Mouse (Mus musculus) C2C12 (cell line): ENCODE measurements around the gene Nkiras1. TPM values are rescaled to one million over a fixed set of nuclear protein-coding genes. Genes with fewer than 3 reads are reported as not detected.
"Not testable (repeated sequence)": the region's sequence is repeated elsewhere in the genome, so short reads cannot be mapped to it uniquely, and the experiment has no call there.

Experiments
- H3K27me3 ChIP-seq: one replicate; pipeline ENCODE4 v1.6.1; 2011; ENCODE audit not compliant: control insufficient read depth, insufficient read depth, insufficient read length
- H3K36me3 ChIP-seq: one replicate; pipeline ENCODE4 v1.6.1; 2011; ENCODE audit not compliant: control insufficient read depth, insufficient read depth
- H3K4me3 ChIP-seq: one replicate; pipeline ENCODE4 v1.5.1; 2011; ENCODE audit warnings: mild to moderate bottlenecking, control low read depth; ENCODE audit not compliant: poor library complexity, insufficient read depth, severe bottlenecking
- H3K79me2 ChIP-seq: one replicate; pipeline ENCODE4 v1.6.1; 2011; ENCODE audit not compliant: control insufficient read depth, insufficient read depth
- H3K79me3 ChIP-seq: one replicate; pipeline ENCODE4 v1.6.1; 2011; ENCODE audit warnings: low read depth, control low read depth
- H3ac ChIP-seq: one replicate; pipeline ENCODE3; 2011; ENCODE audit warnings: low read depth; ENCODE audit not compliant: control insufficient read depth, insufficient read length
- CEBPB ChIP-seq: IDR thresholded peaks from one replicate; pipeline ENCODE4 v1.6.1; 2011; ENCODE audit warnings: low read depth, mild to moderate bottlenecking, control low read depth, moderate library complexity
- CTCF ChIP-seq: IDR thresholded peaks from one replicate; pipeline ENCODE4 v1.5.1; 2011; ENCODE audit not compliant: control insufficient read depth, insufficient read depth, insufficient read length
- FOSL1 ChIP-seq: IDR thresholded peaks from one replicate; pipeline ENCODE4 v1.8.0; 2011; ENCODE audit warnings: mild to moderate bottlenecking, low read length; ENCODE audit not compliant: poor library complexity, insufficient read depth, severe bottlenecking
- MAX ChIP-seq: IDR thresholded peaks from one replicate; pipeline ENCODE4 v1.6.1; 2011; ENCODE audit warnings: mild to moderate bottlenecking, control low read depth
- MYOD1 ChIP-seq: IDR thresholded peaks from one replicate; pipeline ENCODE4 v1.6.1; 2011; ENCODE audit warnings: low read depth; ENCODE audit not compliant: control insufficient read depth, insufficient read length
- MYOG ChIP-seq: IDR thresholded peaks from one replicate; pipeline ENCODE4 v1.6.1; 2011; ENCODE audit not compliant: control insufficient read depth, insufficient read length; ENCODE audit errors: extremely low read depth
- USF1 ChIP-seq: IDR thresholded peaks from one replicate; pipeline ENCODE4 v1.6.1; 2011; ENCODE audit warnings: low read depth, mild to moderate bottlenecking, control low read depth, moderate library complexity
- long read RNA-seq, 2 experiments: library from polyadenylated mRNA; unstranded; transcript quantifications; one replicate each; pipeline ENCODE4 v2.0.0; 2019 to 2020
- polyA plus RNA-seq: library from polyadenylated mRNA; unstranded; fragments of >200 nt; fragmentation: generic; extraction: Trizol; gene quantifications from one replicate; pipeline ENCODE4 v1.2.1, GENCODE M21; 2012; ENCODE audit warnings: missing spikeins

The Nkiras1 gene
- polyA plus RNA-seq, result 5.0 TPM
- long read RNA-seq, experiment 1, full-length matches to known transcripts, result 10 of 12 reads
- long read RNA-seq, experiment 1, partial matches to known transcripts, result 2 of 12 reads
- long read RNA-seq, experiment 1, other reads (novel, unspliced or antisense), result 0 of 12 reads
- long read RNA-seq, experiment 2, full-length matches to known transcripts, result 5 of 5 reads
- long read RNA-seq, experiment 2, partial matches to known transcripts, result 0 of 5 reads
- long read RNA-seq, experiment 2, other reads (novel, unspliced or antisense), result 0 of 5 reads

DNA sequence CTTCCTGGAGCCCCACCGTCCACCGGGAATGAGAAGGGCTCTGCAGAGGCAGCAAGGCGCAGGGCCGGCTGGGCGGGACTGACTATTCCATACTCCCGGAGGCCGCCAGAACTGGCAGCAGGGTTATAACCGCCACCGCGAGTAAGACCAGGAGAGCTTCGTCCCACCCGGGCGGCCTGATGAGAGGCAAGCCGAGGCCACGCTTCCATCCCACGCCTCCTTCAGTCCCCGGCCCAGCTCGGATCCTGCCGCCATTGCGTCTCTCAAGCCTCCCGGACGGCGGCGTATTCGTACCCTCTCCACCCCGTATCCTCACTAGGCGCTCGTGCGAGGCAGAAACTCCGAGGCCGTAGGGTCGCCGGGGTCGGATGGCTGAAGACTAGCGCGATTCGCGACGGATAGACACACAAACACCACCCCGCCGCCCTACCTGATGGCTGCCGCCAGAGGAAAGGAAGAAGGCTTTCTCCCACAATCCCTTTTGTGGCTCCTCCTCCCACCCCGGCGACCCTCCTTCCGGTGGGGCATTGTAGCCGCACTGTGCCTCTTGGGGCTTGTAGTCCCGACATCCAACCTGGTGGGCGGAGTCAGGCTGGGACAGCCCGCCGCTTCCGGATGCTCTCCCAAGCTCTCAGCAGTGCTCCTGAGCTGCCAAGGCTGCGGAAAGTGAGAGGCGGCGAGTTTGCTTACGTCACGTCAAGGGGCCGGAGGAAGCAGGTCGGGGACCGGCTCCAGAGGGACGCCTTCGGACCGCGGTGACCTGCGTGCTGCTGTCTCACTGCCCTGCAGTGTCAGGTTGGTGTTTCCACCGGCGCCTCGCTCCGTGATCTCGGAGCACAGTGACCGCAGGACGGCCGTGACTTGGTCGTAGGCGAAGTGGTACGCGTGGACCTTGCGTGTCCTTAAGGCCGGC, at the start of gene Nkiras1, which contains the start of gene Rpl15:
Gene Nkiras1 (plus strand): TSS at position 608 of the 913 bp plus-strand sequence.
Gene Rpl15 (minus strand): TSS at position 863 of the 913 bp plus-strand sequence.
- Histone ChIP-seq H3K36me3 (peaks cover 39% of the 10 kb centered on the region), H3K4me3 (peak within 1 kb of the TSS; percentile 93), H3K27me3 (no peaks in the 10 kb centered on the region), H3ac (peak within 1 kb of the TSS; percentile 100), H3K79me2 (peaks cover 51% of the 10 kb centered on the region), H3K79me3 (peaks cover 31% of the 10 kb centered on the region)
- TF ChIP-seq MYOD1 (no peak), USF1 (no peak), MAX (peak; percentile 65)

DNA sequence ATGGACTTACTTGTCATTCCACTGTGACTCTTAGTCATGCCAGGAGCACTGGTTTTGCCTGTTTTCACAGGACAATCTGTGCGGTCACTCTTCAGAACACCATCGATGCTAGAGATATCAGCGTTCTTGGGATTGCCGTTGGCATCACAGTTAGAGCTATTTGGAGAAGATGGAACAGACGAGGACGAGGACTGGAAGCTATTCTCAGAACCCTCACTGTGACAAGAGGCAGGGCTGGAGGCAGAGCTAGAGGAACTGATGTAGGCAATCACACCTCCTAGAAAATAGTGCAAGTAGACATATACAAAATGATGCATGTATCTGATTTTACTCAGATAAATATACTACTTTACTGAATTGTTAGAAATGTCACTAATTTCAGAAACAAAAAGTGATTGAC, 49.0 kb upstream of the Nkiras1 start:
- Histone ChIP-seq H3K36me3 (peaks cover 6% of the 10 kb centered on the region), H3K4me3 (no peak overlapping the region)

GRCm38 (mm10) chr14:18225431-18225830, 45.5 kb upstream of the Nkiras1 start:
- not testable (repeated sequence) for H3K36me3 ChIP-seq, H3K4me3 ChIP-seq, H3K27me3 ChIP-seq, H3ac ChIP-seq
- H3K79me3 ChIP-seq, result peaks cover 15% of the 10 kb centered on the region
- peaks cover 39% of the 10 kb centered on the region for H3K79me2 ChIP-seq

More for the DNA sequence above, 49.0 kb upstream of the Nkiras1 start:
- H3K27me3 ChIP-seq, result no peaks in the 10 kb centered on the region
- peaks cover 46% of the 10 kb centered on the region for H3K79me2 ChIP-seq
- H3ac ChIP-seq, result no peak overlapping the region
- peaks cover 12% of the 10 kb centered on the region for H3K79me3 ChIP-seq
- no peak for TF ChIP-seq CEBPB
- no peak for TF ChIP-seq MAX
- TF ChIP-seq MYOD1, result no peak
- TF ChIP-seq USF1, result no peak
- TF ChIP-seq FOSL1, result no peak

- H3K27me3 ChIP-seq, H3ac ChIP-seq, H3K36me3 ChIP-seq, H3K4me3 ChIP-seq: not testable (repeated sequence)
- peaks cover 15% of the 10 kb centered on the region for H3K79me3 ChIP-seq
- H3K79me2 ChIP-seq, result peaks cover 44% of the 10 kb centered on the region
Measured at GRCm38 (mm10) chr14:18226181-18226580, 44.8 kb upstream of the Nkiras1 start.

DNA sequence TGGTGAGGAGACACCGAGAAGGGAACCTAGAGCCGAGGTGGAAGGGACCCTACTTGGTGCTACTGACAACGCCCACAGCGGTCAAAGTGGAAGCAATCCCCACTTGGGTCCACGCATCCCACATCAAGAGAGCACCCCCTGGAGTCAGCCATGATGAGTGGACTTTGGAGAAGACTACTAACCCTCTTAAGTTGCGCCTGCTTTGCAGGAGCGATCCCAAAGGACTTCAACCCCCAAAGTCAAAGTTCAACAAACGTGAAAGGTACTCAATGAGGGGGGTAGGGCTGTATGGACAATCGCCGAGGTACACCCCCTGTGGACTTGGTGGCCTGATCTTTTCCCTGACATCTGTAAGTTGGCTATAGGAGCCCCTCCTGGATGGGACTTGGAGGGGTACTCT, 41.2 kb upstream of the Nkiras1 start:
- not testable (repeated sequence) for H3K27me3 ChIP-seq, H3K4me3 ChIP-seq, H3ac ChIP-seq, H3K36me3 ChIP-seq
- Histone ChIP-seq H3K79me2 (peaks cover 53% of the 10 kb centered on the region), H3K79me3 (peaks cover 35% of the 10 kb centered on the region)

- not testable (repeated sequence) for H3K4me3 ChIP-seq, H3K36me3 ChIP-seq, H3K27me3 ChIP-seq, H3ac ChIP-seq
- peaks cover 61% of the 10 kb centered on the region for H3K79me2 ChIP-seq
- peaks cover 46% of the 10 kb centered on the region for H3K79me3 ChIP-seq
Measured at GRCm38 (mm10) chr14:18231866-18232265, 39.1 kb upstream of the Nkiras1 start.

DNA sequence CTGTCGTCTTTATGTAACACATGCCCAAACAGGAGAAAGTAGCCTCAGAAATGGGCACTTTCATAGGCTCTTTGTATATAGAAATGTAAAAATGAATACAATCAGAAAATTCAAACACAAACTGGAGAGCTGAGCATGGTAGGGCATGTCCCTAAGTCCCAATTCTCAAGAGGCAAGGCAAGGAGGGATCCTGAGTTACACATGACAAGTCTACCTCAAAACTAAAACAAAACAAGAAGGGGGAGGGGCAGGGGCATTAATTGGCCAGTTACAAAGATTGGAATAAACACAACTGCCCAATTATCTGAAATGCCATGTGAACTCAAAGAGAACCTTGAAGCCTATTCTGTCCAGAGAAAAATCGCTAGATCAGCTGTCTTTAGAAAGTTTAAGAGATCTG, 37.9 kb upstream of the Nkiras1 start:
- H3K79me2 ChIP-seq, result peaks cover 73% of the 10 kb centered on the region
- TF ChIP-seq CEBPB, result no peak
- no peak for TF ChIP-seq FOSL1
- no peak for TF ChIP-seq CTCF
- no peak for TF ChIP-seq USF1
- no peak for TF ChIP-seq MYOD1
- no peak for TF ChIP-seq MAX
- no peak for TF ChIP-seq MYOG
- H3ac ChIP-seq, result no peak overlapping the region
- no peaks in the 10 kb centered on the region for H3K36me3 ChIP-seq
- H3K27me3 ChIP-seq, result no peaks in the 10 kb centered on the region
- peaks cover 53% of the 10 kb centered on the region for H3K79me3 ChIP-seq
- no peak overlapping the region for H3K4me3 ChIP-seq
